Mouse (Mus musculus): ENCODE measurements around the gene Fam110a. TPM values are rescaled to one million over a fixed set of nuclear protein-coding genes. Genes with fewer than 3 reads are reported as not detected.
A peak's percentile ranks its signal among the peaks of the same experiment; 100 is the strongest.

Gene Fam110a
- polyA plus RNA-seq, 1 experiment: 42.1 TPM

GRCm38 (mm10) chr2:151986958-151987357, 6.9 kb upstream of the Fam110a start:
- no peak for TF ChIP-seq CTCF (IDR thresholded peaks at IDR 0.05; ENCODE audit: insufficient read depth, low read length)
- TF ChIP-seq POLR2A (IDR thresholded peaks at IDR 0.05; ENCODE audit: borderline replicate concordance, extremely low read depth, low read depth, low read length): no peak
- no peaks in the 10 kb centered on the region; the same call in 1 of the 2 replicates for H3K4me1 ChIP-seq (ENCODE audit: control insufficient read depth, insufficient read depth, low read length)
- WGBS: 81% methylated on average over 8 of the region's 8 CpGs
- no peak for DNase-seq
- no peak overlapping the region for H3K4me3 ChIP-seq (replicated peaks; ENCODE audit: extremely low read depth, low read depth, low read length)

GRCm38 (mm10) chr2:151985426-151986172, 5.6 kb upstream of the Fam110a start:
- H3K4me3 ChIP-seq (replicated peaks; ENCODE audit: extremely low read depth, low read depth, low read length): no peak overlapping the region
- no peak for TF ChIP-seq POLR2A (IDR thresholded peaks at IDR 0.05; ENCODE audit: borderline replicate concordance, extremely low read depth, low read depth, low read length)
- no peak for TF ChIP-seq CTCF (IDR thresholded peaks at IDR 0.05; ENCODE audit: insufficient read depth, low read length)
- peaks cover under 1% of the 10 kb centered on the region; the same call in 1 of the 2 replicates for H3K4me1 ChIP-seq (ENCODE audit: control insufficient read depth, insufficient read depth, low read length)
- DNase-seq: no peak
- WGBS: 58% methylated on average over 7 of the region's 7 CpGs

- Histone ChIP-seq H3K4me1 (ENCODE audit: control insufficient read depth, insufficient read depth, low read length) (peaks cover 3% of the 10 kb centered on the region), H3K4me3 (replicated peaks; ENCODE audit: extremely low read depth, low read depth, low read length) (no peak overlapping the region)
- TF ChIP-seq POLR2A (IDR thresholded peaks at IDR 0.05; ENCODE audit: borderline replicate concordance, extremely low read depth, low read depth, low read length) (no peak), CTCF (IDR thresholded peaks at IDR 0.05; ENCODE audit: insufficient read depth, low read length) (no peak)
- DNase-seq: no peak
- 67% methylated on average over 9 of the region's 9 CpGs for WGBS
Observed at GRCm38 (mm10) chr2:151984019-151984418, 4.0 kb upstream of the Fam110a start.

- TF ChIP-seq CTCF (IDR thresholded peaks at IDR 0.05; ENCODE audit: insufficient read depth, low read length) (no peak), POLR2A (IDR thresholded peaks at IDR 0.05; ENCODE audit: borderline replicate concordance, extremely low read depth, low read depth, low read length) (no peak)
- DNase-seq: no peak
- Histone ChIP-seq H3K4me3 (replicated peaks; ENCODE audit: extremely low read depth, low read depth, low read length) (no peak overlapping the region), H3K4me1 (ENCODE audit: control insufficient read depth, insufficient read depth, low read length) (peaks cover 17% of the 10 kb centered on the region)
Observed at GRCm38 (mm10) chr2:151982476-151982875, 2.5 kb upstream of the Fam110a start.

GRCm38 (mm10) chr2:151981268-151981667, 1.2 kb upstream of the Fam110a start:
- WGBS: 56% methylated on average over 6 of the region's 6 CpGs
- no peak for DNase-seq
- Histone ChIP-seq H3K4me3 (replicated peaks; ENCODE audit: extremely low read depth, low read depth, low read length) (no peak overlapping the region), H3K4me1 (ENCODE audit: control insufficient read depth, insufficient read depth, low read length) (peaks cover 19% of the 10 kb centered on the region)
- TF ChIP-seq CTCF (IDR thresholded peaks at IDR 0.05; ENCODE audit: insufficient read depth, low read length): no peak
- TF ChIP-seq POLR2A (IDR thresholded peaks at IDR 0.05; ENCODE audit: borderline replicate concordance, extremely low read depth, low read depth, low read length): no peak

GRCm38 (mm10) chr2:151980355-151980693, 305 bp upstream of the Fam110a start:
- Histone ChIP-seq H3K4me1 (ENCODE audit: control insufficient read depth, insufficient read depth, low read length) (peaks cover 20% of the 10 kb centered on the region), H3K4me3 (replicated peaks; ENCODE audit: extremely low read depth, low read depth, low read length) (no peak overlapping the region)
- DNase-seq: no peak
- 30% methylated on average over 3 of the region's 3 CpGs for WGBS
- no peak for TF ChIP-seq CTCF (IDR thresholded peaks at IDR 0.05; ENCODE audit: insufficient read depth, low read length)
- no peak for TF ChIP-seq POLR2A (IDR thresholded peaks at IDR 0.05; ENCODE audit: borderline replicate concordance, extremely low read depth, low read depth, low read length)

- TF ChIP-seq POLR2A (IDR thresholded peaks at IDR 0.05; ENCODE audit: borderline replicate concordance, extremely low read depth, low read depth, low read length) (no peak), CTCF (IDR thresholded peaks at IDR 0.05; ENCODE audit: insufficient read depth, low read length) (no peak)
- peak overlapping the region; percentile 27 for H3K4me3 ChIP-seq (replicated peaks; ENCODE audit: extremely low read depth, low read depth, low read length)
- DNase-seq: no peak
- H3K4me1 ChIP-seq (ENCODE audit: control insufficient read depth, insufficient read depth, low read length): peaks cover 25% of the 10 kb centered on the region
- WGBS: 46% methylated on average over 6 of the region's 6 CpGs
Observed at GRCm38 (mm10) chr2:151978494-151978893, 1.5 kb downstream of the Fam110a start.

- DNase-seq: no peak
- Histone ChIP-seq H3K4me3 (replicated peaks; ENCODE audit: extremely low read depth, low read depth, low read length) (no peak overlapping the region), H3K4me1 (ENCODE audit: control insufficient read depth, insufficient read depth, low read length) (peaks cover 25% of the 10 kb centered on the region)
- WGBS: 48% methylated on average over 4 of the region's 4 CpGs
- TF ChIP-seq CTCF (IDR thresholded peaks at IDR 0.05; ENCODE audit: insufficient read depth, low read length) (no peak), POLR2A (IDR thresholded peaks at IDR 0.05; ENCODE audit: borderline replicate concordance, extremely low read depth, low read depth, low read length) (no peak)
Observed at GRCm38 (mm10) chr2:151977689-151978440, 2.2 kb downstream of the Fam110a start.

GRCm38 (mm10) chr2:151976067-151976466, 4.0 kb downstream of the Fam110a start:
- 69% methylated on average over 3 of the region's 3 CpGs for WGBS
- no peak for TF ChIP-seq POLR2A (IDR thresholded peaks at IDR 0.05; ENCODE audit: borderline replicate concordance, extremely low read depth, low read depth, low read length)
- DNase-seq: no peak
- H3K4me1 ChIP-seq (ENCODE audit: control insufficient read depth, insufficient read depth, low read length): peaks cover 33% of the 10 kb centered on the region
- no peak overlapping the region for H3K4me3 ChIP-seq (replicated peaks; ENCODE audit: extremely low read depth, low read depth, low read length)

GRCm38 (mm10) chr2:151975295-151975694, 4.7 kb downstream of the Fam110a start:
- H3K4me1 ChIP-seq (ENCODE audit: control insufficient read depth, insufficient read depth, low read length): peaks cover 31% of the 10 kb centered on the region
- TF ChIP-seq CTCF (IDR thresholded peaks at IDR 0.05; ENCODE audit: insufficient read depth, low read length) (no peak), POLR2A (IDR thresholded peaks at IDR 0.05; ENCODE audit: borderline replicate concordance, extremely low read depth, low read depth, low read length) (no peak)
- DNase-seq: no peak
- H3K4me3 ChIP-seq (replicated peaks; ENCODE audit: extremely low read depth, low read depth, low read length): no peak overlapping the region
- 92% methylated on average over 5 of the region's 5 CpGs for WGBS

Measured in lung, adult 2 months (tissue).